Mouse (Mus musculus): Measurements from ENCODE around the gene Gm49384. TPM values are rescaled to one million over a fixed set of nuclear protein-coding genes. Genes with fewer than 3 reads are reported as not detected.
A peak's percentile ranks its signal among the peaks of the same experiment; 100 is the strongest.

Gm49384 gene
- polyA plus RNA-seq, 1 experiment from 2014 or later = 16.5 TPM

GRCm38 (mm10) chr12:69210056-69210979, 6.3 kb upstream of the Gm49384 start:
- Histone ChIP-seq H3K4me1 (replicated peaks; ENCODE audit: control insufficient read depth, insufficient read depth, low read length) (peaks cover 3% of the 10 kb centered on the region; the same call in 1 of the 2 replicates), H3K27me3 (replicated peaks; ENCODE audit: control insufficient read depth, insufficient read depth, low read length) (no peaks in the 10 kb centered on the region), H3K36me3 (ENCODE audit: control insufficient read depth, insufficient read depth) (no peaks in the 10 kb centered on the region), H3K4me2 (ENCODE audit: low read length) (no peak overlapping the region), H3K9me3 (ENCODE audit: control insufficient read depth, low read length) (no peaks in the 10 kb centered on the region), H3K27ac (ENCODE audit: low read length) (no peak overlapping the region), H3K4me3 (replicated peaks; ENCODE audit: low read length) (no peak overlapping the region), H3K9ac (replicated peaks; ENCODE audit: low read depth, low read length) (no peak overlapping the region)
- 85% methylated on average over 18 of the region's 18 CpGs for WGBS
- no peak for ATAC-seq

- Histone ChIP-seq H3K4me1 (replicated peaks; ENCODE audit: control insufficient read depth, insufficient read depth, low read length) (peaks cover 3% of the 10 kb centered on the region; the same call in 1 of the 2 replicates), H3K36me3 (ENCODE audit: control insufficient read depth, insufficient read depth) (no peaks in the 10 kb centered on the region), H3K27me3 (replicated peaks; ENCODE audit: control insufficient read depth, insufficient read depth, low read length) (no peaks in the 10 kb centered on the region), H3K4me2 (ENCODE audit: low read length) (no peak overlapping the region), H3K27ac (ENCODE audit: low read length) (no peak overlapping the region), H3K9ac (replicated peaks; ENCODE audit: low read depth, low read length) (no peak overlapping the region), H3K4me3 (replicated peaks; ENCODE audit: low read length) (no peak overlapping the region), H3K9me3 (ENCODE audit: control insufficient read depth, low read length) (no peaks in the 10 kb centered on the region)
- WGBS = 92% methylated on average over 2 of the region's 2 CpGs
- ATAC-seq = no peak
Measured at GRCm38 (mm10) chr12:69208520-69208919, 4.5 kb upstream of the Gm49384 start.

- H3K36me3 ChIP-seq (ENCODE audit: control insufficient read depth, insufficient read depth) = no peaks in the 10 kb centered on the region
- ATAC-seq = no peak
- 90% methylated on average over 7 of the region's 7 CpGs for WGBS
- H3K27me3 ChIP-seq (replicated peaks; ENCODE audit: control insufficient read depth, insufficient read depth, low read length) = no peaks in the 10 kb centered on the region
- no peak overlapping the region for H3K9ac ChIP-seq (replicated peaks; ENCODE audit: low read depth, low read length)
- no peak overlapping the region for H3K4me3 ChIP-seq (replicated peaks; ENCODE audit: low read length)
- no peak overlapping the region for H3K4me2 ChIP-seq (ENCODE audit: low read length)
- H3K9me3 ChIP-seq (ENCODE audit: control insufficient read depth, low read length) = no peaks in the 10 kb centered on the region
- H3K4me1 ChIP-seq (replicated peaks; ENCODE audit: control insufficient read depth, insufficient read depth, low read length) = peaks cover 3% of the 10 kb centered on the region; the same call in 1 of the 2 replicates
- no peak overlapping the region for H3K27ac ChIP-seq (ENCODE audit: low read length)
Measured at GRCm38 (mm10) chr12:69207926-69208325, 3.9 kb upstream of the Gm49384 start.

GRCm38 (mm10) chr12:69207396-69207795, 3.3 kb upstream of the Gm49384 start:
- no peak overlapping the region for H3K9ac ChIP-seq (replicated peaks; ENCODE audit: low read depth, low read length)
- no peaks in the 10 kb centered on the region for H3K27me3 ChIP-seq (replicated peaks; ENCODE audit: control insufficient read depth, insufficient read depth, low read length)
- no peak overlapping the region for H3K4me3 ChIP-seq (replicated peaks; ENCODE audit: low read length)
- H3K27ac ChIP-seq (ENCODE audit: low read length) = no peak overlapping the region
- no peak for ATAC-seq
- peaks cover 3% of the 10 kb centered on the region; the same call in 1 of the 2 replicates for H3K4me1 ChIP-seq (replicated peaks; ENCODE audit: control insufficient read depth, insufficient read depth, low read length)
- H3K36me3 ChIP-seq (ENCODE audit: control insufficient read depth, insufficient read depth) = no peaks in the 10 kb centered on the region
- no peak overlapping the region for H3K4me2 ChIP-seq (ENCODE audit: low read length)
- H3K9me3 ChIP-seq (ENCODE audit: control insufficient read depth, low read length) = no peaks in the 10 kb centered on the region
- 97% methylated on average over 8 of the region's 8 CpGs for WGBS

GRCm38 (mm10) chr12:69198985-69199384, 5.1 kb downstream of the Gm49384 start:
- no peak overlapping the region for H3K9ac ChIP-seq (replicated peaks; ENCODE audit: low read depth, low read length)

GRCm38 (mm10) chr12:69198164-69198535, 5.9 kb downstream of the Gm49384 start, which contains the start of gene Dnaaf2:
Gene Dnaaf2, minus strand, starts transcription at chr12:69198429.
- WGBS = 0% methylated on average over 18 of the region's 18 CpGs
- Histone ChIP-seq H3K4me3 (replicated peaks; ENCODE audit: low read length) (peak within 1 kb of the TSS; percentile 70), H3K9ac (replicated peaks; ENCODE audit: low read depth, low read length) (peak within 1 kb of the TSS; percentile 70), H3K27ac (ENCODE audit: low read length) (peak within 1 kb of the TSS; percentile 72), H3K4me2 (ENCODE audit: low read length) (peak within 1 kb of the TSS; percentile 95), H3K4me1 (replicated peaks; ENCODE audit: control insufficient read depth, insufficient read depth, low read length) (peaks cover 23% of the 10 kb centered on the region), H3K9me3 (ENCODE audit: control insufficient read depth, low read length) (no peaks in the 10 kb centered on the region), H3K36me3 (ENCODE audit: control insufficient read depth, insufficient read depth) (0 out of 2 replicates have a peak, but pooled peaks cover 6% of the 10 kb centered on the region), H3K27me3 (replicated peaks; ENCODE audit: control insufficient read depth, insufficient read depth, low read length) (no peaks in the 10 kb centered on the region)
- peak; percentile 23 for ATAC-seq

More at GRCm38 (mm10) chr12:69198985-69199384, 5.1 kb downstream of the Gm49384 start:
- H3K9me3 ChIP-seq (ENCODE audit: control insufficient read depth, low read length) = no peaks in the 10 kb centered on the region
- H3K4me3 ChIP-seq (replicated peaks; ENCODE audit: low read length) = no peak overlapping the region
- H3K4me2 ChIP-seq (ENCODE audit: low read length) = no peak overlapping the region
- H3K27ac ChIP-seq (ENCODE audit: low read length) = no peak overlapping the region
- H3K36me3 ChIP-seq (ENCODE audit: control insufficient read depth, insufficient read depth) = 0 out of 2 replicates have a peak, but pooled peaks cover 6% of the 10 kb centered on the region
- ATAC-seq = no peak
- H3K27me3 ChIP-seq (replicated peaks; ENCODE audit: control insufficient read depth, insufficient read depth, low read length) = no peaks in the 10 kb centered on the region
- peaks cover 23% of the 10 kb centered on the region for H3K4me1 ChIP-seq (replicated peaks; ENCODE audit: control insufficient read depth, insufficient read depth, low read length)

- Histone ChIP-seq H3K4me2 (ENCODE audit: low read length) (peak overlapping the region; percentile 95), H3K27me3 (replicated peaks; ENCODE audit: control insufficient read depth, insufficient read depth, low read length) (no peaks in the 10 kb centered on the region), H3K36me3 (ENCODE audit: control insufficient read depth, insufficient read depth) (0 out of 2 replicates have a peak, but pooled peaks cover 6% of the 10 kb centered on the region), H3K9ac (replicated peaks; ENCODE audit: low read depth, low read length) (peak overlapping the region; percentile 70), H3K9me3 (ENCODE audit: control insufficient read depth, low read length) (no peaks in the 10 kb centered on the region), H3K4me1 (replicated peaks; ENCODE audit: control insufficient read depth, insufficient read depth, low read length) (peaks cover 23% of the 10 kb centered on the region), H3K27ac (ENCODE audit: low read length) (peak overlapping the region; percentile 72), H3K4me3 (replicated peaks; ENCODE audit: low read length) (peak overlapping the region; percentile 70)
- ATAC-seq = peak; percentile 78
- WGBS = under 1% methylated on average over 92 of the region's 94 CpGs
Measured at GRCm38 (mm10) chr12:69197378-69198163, 6.5 kb downstream of the Gm49384 start.

- 0% methylated on average over 75 of the region's 75 CpGs for WGBS
- Histone ChIP-seq H3K36me3 (ENCODE audit: control insufficient read depth, insufficient read depth) (0 out of 2 replicates have a peak, but pooled peaks cover 6% of the 10 kb centered on the region), H3K27me3 (replicated peaks; ENCODE audit: control insufficient read depth, insufficient read depth, low read length) (no peaks in the 10 kb centered on the region), H3K9me3 (ENCODE audit: control insufficient read depth, low read length) (no peaks in the 10 kb centered on the region), H3K4me1 (replicated peaks; ENCODE audit: control insufficient read depth, insufficient read depth, low read length) (peaks cover 23% of the 10 kb centered on the region), H3K4me2 (ENCODE audit: low read length) (peak within 1 kb of the TSS; percentile 95), H3K9ac (replicated peaks; ENCODE audit: low read depth, low read length) (peak within 1 kb of the TSS; percentile 70), H3K4me3 (replicated peaks; ENCODE audit: low read length) (peak within 1 kb of the TSS; percentile 70), H3K27ac (ENCODE audit: low read length) (peak within 1 kb of the TSS; percentile 72)
- peak; percentile 80 for ATAC-seq
Measured at GRCm38 (mm10) chr12:69196444-69197377, 7.4 kb downstream of the Gm49384 start, which contains the start of gene Gm49383. Gene Gm49383, minus strand, starts transcription at chr12:69197104.

All from forebrain, embryonic 16.5 days (tissue).